Mouse (Mus musculus) myocyte (in vitro differentiated cells): ENCODE data around the gene Samm50. TPM values are rescaled to one million over a fixed set of nuclear protein-coding genes. Genes with fewer than 3 reads are reported as not detected.

Source experiments
- H3K27me3 ChIP-seq: one replicate; pipeline ENCODE4 v1.6.1; 2011; ENCODE audit not compliant: control insufficient read depth, insufficient read depth, insufficient read length
- H3K36me3 ChIP-seq: one replicate; pipeline ENCODE4 v1.6.1; 2011; ENCODE audit not compliant: control insufficient read depth, insufficient read depth
- H3K4me2 ChIP-seq: one replicate; pipeline ENCODE4 v1.6.1; 2011; ENCODE audit warnings: low read depth, control low read depth
- H3K4me3 ChIP-seq: one replicate; pipeline ENCODE4 v1.5.1; 2011; ENCODE audit warnings: mild to moderate bottlenecking, control low read depth, moderate library complexity
- H3K79me2 ChIP-seq: one replicate; pipeline ENCODE4 v1.6.1; 2011; ENCODE audit not compliant: control insufficient read depth, insufficient read depth
- H3ac ChIP-seq: one replicate; pipeline ENCODE4 v1.6.1; 2011; ENCODE audit not compliant: control insufficient read depth, insufficient read length
- CEBPB ChIP-seq: IDR thresholded peaks from 2 replicates; pipeline ENCODE4 v1.6.1; 2011; ENCODE audit warnings: mild to moderate bottlenecking, moderate library complexity; ENCODE audit not compliant: poor library complexity, insufficient read depth, severe bottlenecking
- E2F4 ChIP-seq: IDR thresholded peaks from one replicate; pipeline ENCODE4 v1.6.1; 2011; ENCODE audit warnings: mild to moderate bottlenecking, control low read depth, moderate library complexity; ENCODE audit not compliant: insufficient read depth
- MAX ChIP-seq: IDR thresholded peaks from one replicate; pipeline ENCODE4 v1.6.1; 2011; ENCODE audit warnings: low read depth, mild to moderate bottlenecking, control low read depth
- MYOD1 ChIP-seq, 3 experiments: IDR thresholded peaks; one replicate each; pipeline ENCODE4 v1.6.1; 2011; ENCODE audit warnings: control low read depth in 2 of 3, low read depth in 2 of 3, mild to moderate bottlenecking in 2 of 3, moderate library complexity in 1 of 3; ENCODE audit not compliant: insufficient read length in 2 of 3, control insufficient read depth in 1 of 3
- MYOG ChIP-seq, 3 experiments: IDR thresholded peaks; one replicate each; pipeline ENCODE4 v1.6.1; 2011; ENCODE audit warnings: control low read depth in 2 of 3, low read depth in 2 of 3, mild to moderate bottlenecking in 2 of 3; ENCODE audit not compliant: insufficient read length in 2 of 3, control insufficient read depth in 1 of 3, insufficient read depth in 1 of 3
- POLR2A ChIP-seq: IDR thresholded peaks from one replicate; pipeline ENCODE4 v1.6.1; 2011; ENCODE audit warnings: low read depth, mild to moderate bottlenecking, control low read depth, moderate library complexity; ENCODE audit not compliant: insufficient read length
- POLR2AphosphoS2 ChIP-seq: IDR thresholded peaks from one replicate; pipeline ENCODE4 v1.6.1; 2011; ENCODE audit warnings: low read depth, control low read depth; ENCODE audit not compliant: insufficient read length
- REST ChIP-seq: IDR thresholded peaks from one replicate; pipeline ENCODE4 v1.6.1; 2011; ENCODE audit warnings: mild to moderate bottlenecking, control low read depth, moderate library complexity; ENCODE audit not compliant: insufficient read depth, insufficient read length
- SRF ChIP-seq: IDR thresholded peaks from one replicate; pipeline ENCODE4 v1.6.1; 2011; ENCODE audit warnings: low read depth; ENCODE audit not compliant: control insufficient read depth, insufficient read length
- TCF12 ChIP-seq: IDR thresholded peaks from one replicate; pipeline ENCODE4 v1.6.1; 2011; ENCODE audit warnings: mild to moderate bottlenecking, control low read depth; ENCODE audit not compliant: poor library complexity, insufficient read depth, severe bottlenecking
- TCF3 ChIP-seq: IDR thresholded peaks from one replicate; pipeline ENCODE4 v1.6.1; 2011; ENCODE audit warnings: low read depth, control low read depth; ENCODE audit not compliant: insufficient read length
- USF1 ChIP-seq: IDR thresholded peaks from one replicate; pipeline ENCODE4 v1.6.1; 2011; ENCODE audit warnings: low read depth, mild to moderate bottlenecking, control low read depth, moderate library complexity
- polyA plus RNA-seq: library from polyadenylated mRNA; unstranded; fragments of >200 nt; fragmentation: generic; extraction: Trizol; gene quantifications from one replicate; pipeline ENCODE4 v1.2.1, GENCODE M21; 2012; ENCODE audit warnings: missing spikeins

Gene Samm50
- polyA plus RNA-seq, 1 experiment = 116 TPM

- Histone ChIP-seq H3K4me2 (peak within 1 kb of the TSS; percentile 97), H3K36me3 (no peaks in the 10 kb centered on the region), H3K79me2 (peaks cover 40% of the 10 kb centered on the region), H3K4me3 (peak within 1 kb of the TSS; percentile 79), H3ac (peak within 1 kb of the TSS; percentile 66), H3K27me3 (no peaks in the 10 kb centered on the region)
- TF ChIP-seq CEBPB (no peak), MYOG (IDR thresholded peaks at IDR 0.05; ENCODE audit: control insufficient read depth in 1 of 3, insufficient read depth in 1 of 3, insufficient read length in 2 of 3, low read depth in 2 of 3) (peak in 2 of 3 experiments; percentile 37 to 38), TCF12 (no peak), MAX (no peak), USF1 (no peak), MYOD1 (IDR thresholded peaks at IDR 0.05; ENCODE audit: control insufficient read depth in 1 of 3, insufficient read length in 2 of 3, low read depth in 2 of 3) (no peak), SRF (peak; percentile 39), E2F4 (no peak), TCF3 (no peak), POLR2A (no peak), REST (no peak), POLR2AphosphoS2 (peak; percentile 28)
These were observed 39.9 kb downstream of the Samm50 start, which contains the start of gene Parvb for GRCm38 (mm10) chr15:84231721-84232561. Gene Parvb, plus strand, starts transcription at chr15:84232043.

GRCm38 (mm10) chr15:84232609-84233008 lies 40.6 kb downstream of the Samm50 start:
- Histone ChIP-seq H3ac (peak overlapping the region; percentile 66), H3K27me3 (no peaks in the 10 kb centered on the region), H3K79me2 (peaks cover 46% of the 10 kb centered on the region), H3K4me3 (peak overlapping the region; percentile 79), H3K36me3 (no peaks in the 10 kb centered on the region), H3K4me2 (peak overlapping the region; percentile 97)
- TF ChIP-seq TCF12 (no peak), TCF3 (no peak), MYOG (IDR thresholded peaks at IDR 0.05; ENCODE audit: control insufficient read depth in 1 of 3, insufficient read depth in 1 of 3, insufficient read length in 2 of 3, low read depth in 2 of 3) (no peak), SRF (no peak), E2F4 (no peak), MYOD1 (IDR thresholded peaks at IDR 0.05; ENCODE audit: control insufficient read depth in 1 of 3, insufficient read length in 2 of 3, low read depth in 2 of 3) (no peak), CEBPB (no peak), POLR2AphosphoS2 (no peak), MAX (no peak)

GRCm38 (mm10) chr15:84234794-84235581 lies 42.9 kb downstream of the Samm50 start:
- Histone ChIP-seq H3ac (no peak overlapping the region), H3K36me3 (no peaks in the 10 kb centered on the region), H3K79me2 (peaks cover 69% of the 10 kb centered on the region), H3K4me2 (peak overlapping the region; percentile 73), H3K4me3 (peak overlapping the region; percentile 1), H3K27me3 (no peaks in the 10 kb centered on the region)
- TF ChIP-seq TCF12 (no peak), MAX (no peak), POLR2AphosphoS2 (no peak), REST (no peak), USF1 (no peak), TCF3 (no peak), POLR2A (no peak), E2F4 (no peak), SRF (no peak), MYOG (IDR thresholded peaks at IDR 0.05; ENCODE audit: control insufficient read depth in 1 of 3, insufficient read depth in 1 of 3, insufficient read length in 2 of 3, low read depth in 2 of 3) (no peak), CEBPB (no peak), MYOD1 (IDR thresholded peaks at IDR 0.05; ENCODE audit: control insufficient read depth in 1 of 3, insufficient read length in 2 of 3, low read depth in 2 of 3) (no peak)

GRCm38 (mm10) chr15:84235646-84236045 lies 43.6 kb downstream of the Samm50 start:
- Histone ChIP-seq H3ac (no peak overlapping the region), H3K27me3 (no peaks in the 10 kb centered on the region), H3K36me3 (no peaks in the 10 kb centered on the region), H3K4me2 (peak overlapping the region; percentile 73), H3K4me3 (peak overlapping the region; percentile 1), H3K79me2 (peaks cover 75% of the 10 kb centered on the region)
- peak in 1 of 3 experiments; percentile 21 for TF ChIP-seq MYOD1 (IDR thresholded peaks at IDR 0.05; ENCODE audit: control insufficient read depth in 1 of 3, insufficient read length in 2 of 3, low read depth in 2 of 3)
- peak; percentile 81 for TF ChIP-seq USF1
- TF ChIP-seq POLR2A = no peak
- TF ChIP-seq POLR2AphosphoS2 = peak; percentile 41
- TF ChIP-seq E2F4 = no peak
- peak; percentile 72 for TF ChIP-seq MAX
- TF ChIP-seq MYOG (IDR thresholded peaks at IDR 0.05; ENCODE audit: control insufficient read depth in 1 of 3, insufficient read depth in 1 of 3, insufficient read length in 2 of 3, low read depth in 2 of 3) = peak in 1 of 3 experiments; percentile 5
- TF ChIP-seq TCF12 = no peak
- TF ChIP-seq REST = no peak
- no peak for TF ChIP-seq SRF
- no peak for TF ChIP-seq TCF3
- TF ChIP-seq CEBPB = no peak
